23 mouse cellular contexts compared by ENCODE assay signal in the genomic region with DNA sequence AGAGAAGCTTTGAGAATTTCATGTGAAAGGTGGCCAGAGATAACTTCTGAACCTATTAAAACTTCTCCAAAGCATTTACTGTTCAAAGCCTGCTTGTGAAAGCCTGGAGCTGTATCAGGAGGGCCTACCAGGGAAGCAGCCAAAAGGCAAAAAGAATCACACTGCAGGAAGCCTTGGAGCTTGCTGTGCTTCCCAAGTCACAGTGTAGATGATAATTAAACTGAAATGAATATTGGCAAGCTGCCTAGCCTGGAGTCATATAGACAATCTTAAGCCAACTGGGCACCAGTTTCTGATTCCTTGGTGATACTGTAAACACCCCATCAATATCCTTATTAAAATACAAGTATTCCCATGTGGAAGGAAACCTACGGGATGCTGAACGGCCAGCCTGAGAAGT.
DNase-seq lines count a peak whose midpoint lies in the region; ATAC-seq and TF ChIP-seq lines count a peak whose summit lies in the region.
"Had no signal": no experiment of that assay in that cellular context is flagged by ENCODE, and none has a peak within 500 bp of the region (broad histone marks: within the 10 kb centered on the region; RNA-seq: fewer than 3 reads in every experiment).

No protein-coding gene starts in this region.

- H3K4me2 ChIP-seq in hindbrain, embryonic 14.5 days (replicated peaks), result no peak overlapping the region
- H3K4me2 ChIP-seq in hindbrain, embryonic 11.5 days (replicated peaks; ENCODE audit: low read depth, low read length), result no peak overlapping the region
- no peak overlapping the region for H3K4me2 ChIP-seq in midbrain, embryonic 16.5 days (ENCODE audit: low read length)
- H3K4me2 ChIP-seq in forebrain, embryonic 16.5 days (ENCODE audit: low read length), result no peak overlapping the region
- H3K4me2 ChIP-seq: embryonic facial prominence, embryonic 15.5 days; heart, embryonic 12.5 days; hindbrain, embryonic 15.5 days; liver, embryonic 13.5 days had no signal

- no peaks in the 10 kb centered on the region for H3K36me3 ChIP-seq in hindbrain, embryonic 14.5 days (replicated peaks; ENCODE audit: control insufficient read depth, insufficient read depth)
- no peaks in the 10 kb centered on the region for H3K36me3 ChIP-seq in hindbrain, embryonic 11.5 days (ENCODE audit: control insufficient read depth, insufficient read depth, low read length)
- H3K36me3 ChIP-seq in midbrain, embryonic 16.5 days (ENCODE audit: control insufficient read depth, insufficient read depth, low read length), result no peaks in the 10 kb centered on the region
- no peaks in the 10 kb centered on the region for H3K36me3 ChIP-seq in midbrain, embryonic 10.5 days
- no peaks in the 10 kb centered on the region for H3K36me3 ChIP-seq in forebrain, embryonic 16.5 days (ENCODE audit: control insufficient read depth, insufficient read depth)
- H3K36me3 ChIP-seq in heart, adult 2 months (ENCODE audit: control insufficient read depth, insufficient read depth, low read length), result no peaks in the 10 kb centered on the region
- H3K36me3 ChIP-seq: embryonic facial prominence, embryonic 15.5 days; heart, embryonic 12.5 days; hindbrain, embryonic 15.5 days; liver, embryonic 13.5 days had no signal

- H3K9ac ChIP-seq in hindbrain, embryonic 14.5 days, result no peak overlapping the region
- no peak overlapping the region for H3K9ac ChIP-seq in hindbrain, embryonic 11.5 days (ENCODE audit: low read depth, low read length)
- no peak overlapping the region for H3K9ac ChIP-seq in midbrain, embryonic 16.5 days (ENCODE audit: low read depth, low read length)
- no peak overlapping the region for H3K9ac ChIP-seq in forebrain, embryonic 16.5 days (replicated peaks; ENCODE audit: low read depth, low read length)
- H3K9ac ChIP-seq in heart, adult 2 months (ENCODE audit: low read depth, low read length), result no peak overlapping the region
- H3K9ac ChIP-seq: embryonic facial prominence, embryonic 15.5 days; heart, embryonic 12.5 days; hindbrain, embryonic 15.5 days; liver, embryonic 13.5 days had no signal

- no peaks in the 10 kb centered on the region for H3K27me3 ChIP-seq in hindbrain, embryonic 14.5 days (ENCODE audit: control insufficient read depth, insufficient read depth, low read length)
- no peaks in the 10 kb centered on the region for H3K27me3 ChIP-seq in hindbrain, embryonic 11.5 days (ENCODE audit: control insufficient read depth, insufficient read depth, low read length)
- H3K27me3 ChIP-seq in midbrain, embryonic 16.5 days (ENCODE audit: control insufficient read depth, insufficient read depth, low read depth, low read length), result no peaks in the 10 kb centered on the region
- H3K27me3 ChIP-seq in midbrain, embryonic 10.5 days (ENCODE audit: low read depth, poor library complexity, severe bottlenecking), result no peaks in the 10 kb centered on the region
- H3K27me3 ChIP-seq in forebrain, embryonic 16.5 days (replicated peaks; ENCODE audit: control insufficient read depth, insufficient read depth, low read length), result no peaks in the 10 kb centered on the region
- H3K27me3 ChIP-seq in heart, adult 2 months (ENCODE audit: control insufficient read depth, insufficient read depth, low read length), result no peaks in the 10 kb centered on the region
- H3K27me3 ChIP-seq: embryonic facial prominence, embryonic 15.5 days; heart, embryonic 12.5 days; hindbrain, embryonic 15.5 days; liver, embryonic 13.5 days; megakaryocyte, embryonic 14.5 days had no signal

- no peaks in the 10 kb centered on the region for H3K9me3 ChIP-seq in hindbrain, embryonic 14.5 days (ENCODE audit: control insufficient read depth, low read length)
- H3K9me3 ChIP-seq in hindbrain, embryonic 11.5 days (ENCODE audit: control insufficient read depth, low read length), result no peaks in the 10 kb centered on the region
- no peaks in the 10 kb centered on the region for H3K9me3 ChIP-seq in midbrain, embryonic 16.5 days (replicated peaks; ENCODE audit: control insufficient read depth, low read length, poor library complexity, severe bottlenecking)
- H3K9me3 ChIP-seq in midbrain, embryonic 10.5 days (replicated peaks), result no peaks in the 10 kb centered on the region
- H3K9me3 ChIP-seq in forebrain, embryonic 16.5 days (ENCODE audit: control insufficient read depth, low read length), result no peaks in the 10 kb centered on the region
- H3K9me3 ChIP-seq: embryonic facial prominence, embryonic 15.5 days; heart, embryonic 12.5 days; hindbrain, embryonic 15.5 days; liver, embryonic 13.5 days; megakaryocyte, embryonic 14.5 days had no signal

- intact Hi-C loops in heart, adult 2 months (cut with DNase I), result no loop called here

- TF ChIP-seq EP300 in heart, adult 2 months (IDR thresholded peaks at IDR 0.05; ENCODE audit: insufficient read depth, low read depth, low read length), result no peak

- no peak overlapping the region for H3K27ac ChIP-seq in hindbrain, embryonic 14.5 days
- no peak overlapping the region for H3K27ac ChIP-seq in hindbrain, embryonic 11.5 days (ENCODE audit: low read depth, low read length)
- no peak overlapping the region for H3K27ac ChIP-seq in midbrain, embryonic 16.5 days (ENCODE audit: low read length)
- no peak overlapping the region for H3K27ac ChIP-seq in midbrain, embryonic 10.5 days (replicated peaks)
- no peak overlapping the region for H3K27ac ChIP-seq in forebrain, embryonic 16.5 days (ENCODE audit: low read length)
- H3K27ac ChIP-seq in heart, adult 2 months, result no peak overlapping the region
- H3K27ac ChIP-seq: embryonic facial prominence, embryonic 15.5 days; hindbrain, embryonic 15.5 days; liver, embryonic 13.5 days had no signal

- DNase-seq in cerebellum, adult 18-20 months, result peak; percentile 2 to 6
- DNase-seq in cerebellum, postnatal 4 days (ENCODE audit: low spot score in 2 of 2), result no peak
- DNase-seq in hindbrain, embryonic 14.5 days (ENCODE audit: low spot score), result peak; percentile 45
- no peak for DNase-seq in hindbrain, embryonic 11.5 days (ENCODE audit: low spot score)
- no peak for DNase-seq in midbrain, embryonic 10.5 days (ENCODE audit: low spot score)
- DNase-seq in heart, adult 2 months, result no peak
- DNase-seq: adrenal gland, postnatal 14 days; gastrocnemius, postnatal 14 days; heart, adult 11 months; heart, postnatal 10 days; kidney, postnatal 25 days; liver, embryonic 13.5 days; lung, adult 2 months; lung, postnatal 36 days; thymus, adult 18-20 months; thymus, postnatal 4 days had no signal

- TF ChIP-seq POLR2A in heart, adult 2 months (IDR thresholded peaks at IDR 0.05; ENCODE audit: insufficient read depth, low read depth, low read length), result no peak

- H3K79me2 ChIP-seq in heart, adult 2 months (replicated peaks; ENCODE audit: control insufficient read depth, insufficient read depth, low read length), result no peaks in the 10 kb centered on the region

- no peak for TF ChIP-seq CTCF in heart, adult 2 months (IDR thresholded peaks at IDR 0.05)

- peak; percentile 40; the same call in 1 of the 2 replicates for ATAC-seq in hindbrain, embryonic 14.5 days (ENCODE audit: low FRiP score)
- ATAC-seq in hindbrain, embryonic 11.5 days (ENCODE audit: low FRiP score), result no peak
- peak; percentile 64; the same call in 1 of the 2 replicates for ATAC-seq in midbrain, embryonic 16.5 days
- ATAC-seq in forebrain, embryonic 16.5 days, result peak; percentile 88
- ATAC-seq: intestine, embryonic 16.5 days had no signal

- no peak overlapping the region for H3K4me3 ChIP-seq in hindbrain, embryonic 14.5 days (replicated peaks; ENCODE audit: low read length)
- no peak overlapping the region for H3K4me3 ChIP-seq in hindbrain, embryonic 11.5 days (ENCODE audit: low read depth, low read length)
- no peak overlapping the region for H3K4me3 ChIP-seq in midbrain, embryonic 16.5 days (ENCODE audit: low read depth, low read length)
- H3K4me3 ChIP-seq in midbrain, embryonic 10.5 days, result no peak overlapping the region
- H3K4me3 ChIP-seq in forebrain, embryonic 16.5 days (replicated peaks; ENCODE audit: low read length), result no peak overlapping the region
- H3K4me3 ChIP-seq in heart, adult 2 months, result no peak overlapping the region
- H3K4me3 ChIP-seq: embryonic facial prominence, embryonic 15.5 days; heart, embryonic 12.5 days; hindbrain, embryonic 15.5 days; liver, embryonic 13.5 days; megakaryocyte, embryonic 14.5 days had no signal

- WGBS in hindbrain, embryonic 14.5 days, result 71% methylated on average over 2 of the region's 2 CpGs
- 79% methylated on average over 2 of the region's 2 CpGs for WGBS in hindbrain, embryonic 11.5 days
- WGBS in midbrain, embryonic 16.5 days, result 62% methylated on average over 2 of the region's 2 CpGs
- 86% methylated on average over 2 of the region's 2 CpGs for WGBS in midbrain, embryonic 10.5 days
- WGBS in forebrain, embryonic 16.5 days, result 22% methylated on average over 2 of the region's 2 CpGs
- WGBS in heart, adult 2 months, result 86% methylated on average over 2 of the region's 2 CpGs

- no peaks in the 10 kb centered on the region for H3K4me1 ChIP-seq in hindbrain, embryonic 14.5 days (replicated peaks; ENCODE audit: control insufficient read depth, insufficient read depth, low read length)
- no peaks in the 10 kb centered on the region for H3K4me1 ChIP-seq in hindbrain, embryonic 11.5 days (replicated peaks; ENCODE audit: control insufficient read depth, insufficient read depth, low read length)
- H3K4me1 ChIP-seq in midbrain, embryonic 16.5 days (ENCODE audit: control insufficient read depth, insufficient read depth, low read length), result no peaks in the 10 kb centered on the region
- no peaks in the 10 kb centered on the region for H3K4me1 ChIP-seq in midbrain, embryonic 10.5 days
- H3K4me1 ChIP-seq in forebrain, embryonic 16.5 days (replicated peaks; ENCODE audit: control insufficient read depth, insufficient read depth, low read length), result no peaks in the 10 kb centered on the region
- no peaks in the 10 kb centered on the region for H3K4me1 ChIP-seq in heart, adult 2 months (ENCODE audit: control insufficient read depth, insufficient read depth, low read length)
- H3K4me1 ChIP-seq: embryonic facial prominence, embryonic 15.5 days; heart, embryonic 12.5 days; hindbrain, embryonic 15.5 days; liver, embryonic 13.5 days; megakaryocyte, embryonic 14.5 days had no signal

Comparison
In these comparisons a context has a peak if more than half of its experiments do, and no peak if none do; other contexts are left out.
1. DNase-seq: peak in cerebellum, adult 18-20 months (2 of 2) and hindbrain, embryonic 14.5 days (single experiment); none in cerebellum, postnatal 4 days (0 of 2), hindbrain, embryonic 11.5 days (single experiment), midbrain, embryonic 10.5 days (single experiment) and heart, adult 2 months (0 of 2).